Mouse (Mus musculus) ES-Bruce4 (cell line): Measurements from ENCODE around the gene Msi2. TPM values are rescaled to one million over a fixed set of nuclear protein-coding genes. Genes with fewer than 3 reads are reported as not detected.

ENCODE experiments used
- H3K27ac ChIP-seq: 2 replicates; pipeline ENCODE4 v1.5.1; 2012; ENCODE audit warnings: low read length, inconsistent platforms; ENCODE audit not compliant: insufficient read depth
- H3K27me3 ChIP-seq: 2 replicates; pipeline ENCODE4 v1.6.1; 2012; ENCODE audit warnings: mild to moderate bottlenecking, low read length, inconsistent platforms; ENCODE audit not compliant: control insufficient read depth, poor library complexity, insufficient read depth, severe bottlenecking
- H3K36me3 ChIP-seq: 2 replicates; pipeline ENCODE4 v1.6.1; 2012; ENCODE audit warnings: inconsistent platforms, mild to moderate bottlenecking, low read length, moderate library complexity; ENCODE audit not compliant: control insufficient read depth, poor library complexity, insufficient read depth, severe bottlenecking
- H3K4me1 ChIP-seq: one replicate; pipeline ENCODE4 v1.8.1; 2011; ENCODE audit warnings: low read length; ENCODE audit not compliant: control insufficient read depth, insufficient read depth
- H3K4me3 ChIP-seq: 2 replicates; pipeline ENCODE4 v1.5.1; 2011; ENCODE audit warnings: low read depth, mild to moderate bottlenecking, low read length
- H3K9ac ChIP-seq: 2 replicates; pipeline ENCODE4 v1.6.1; 2012; ENCODE audit warnings: low read depth, mild to moderate bottlenecking, inconsistent platforms; ENCODE audit not compliant: poor library complexity, severe bottlenecking
- H3K9me3 ChIP-seq: replicated peaks from 2 replicates; pipeline ENCODE4 v1.6.1; 2012; ENCODE audit warnings: mild to moderate bottlenecking, low read length, inconsistent platforms; ENCODE audit not compliant: control insufficient read depth, poor library complexity, insufficient read depth, severe bottlenecking
- CTCF ChIP-seq: IDR thresholded peaks from one replicate; pipeline ENCODE4 v1.8.1; 2011; ENCODE audit warnings: low read depth, low read length
- EP300 ChIP-seq: IDR thresholded peaks from 2 replicates; pipeline ENCODE4 v1.6.1; 2011; ENCODE audit warnings: low read depth, low read length; ENCODE audit not compliant: insufficient read depth
- POLR2A ChIP-seq: IDR thresholded peaks from one replicate; pipeline ENCODE4 v1.8.1; 2011; ENCODE audit warnings: low read length; ENCODE audit not compliant: insufficient read depth
- polyA plus RNA-seq: library from polyadenylated mRNA; stranded (reverse); fragments of >200 nt; gene quantifications from 2 replicates; pipeline ENCODE4 v1.2.4, GENCODE M21; 2011; ENCODE audit warnings: low read depth; ENCODE audit not compliant: missing spikeins, insufficient read depth, insufficient read length

The Msi2 gene
- polyA plus RNA-seq, 1 experiment: 110 TPM

GRCm38 (mm10) chr11:88364231-88364630, 354.1 kb downstream of the Msi2 start:
- Histone ChIP-seq H3K9me3 (no peaks in the 10 kb centered on the region), H3K4me3 (no peak overlapping the region), H3K27me3 (no peaks in the 10 kb centered on the region), H3K4me1 (peaks cover 6% of the 10 kb centered on the region), H3K36me3 (no peaks in the 10 kb centered on the region), H3K9ac (no peak overlapping the region), H3K27ac (no peak overlapping the region)
- TF ChIP-seq POLR2A: no peak
- TF ChIP-seq CTCF: no peak
- no peak for TF ChIP-seq EP300

- no peak overlapping the region for H3K27ac ChIP-seq
- no peak overlapping the region for H3K9ac ChIP-seq
- H3K36me3 ChIP-seq: no peaks in the 10 kb centered on the region
- no peak for TF ChIP-seq CTCF
- TF ChIP-seq POLR2A: no peak
- no peak for TF ChIP-seq EP300
- H3K4me3 ChIP-seq: no peak overlapping the region
- no peaks in the 10 kb centered on the region for H3K9me3 ChIP-seq
- no peaks in the 10 kb centered on the region for H3K27me3 ChIP-seq
- peaks cover 3% of the 10 kb centered on the region for H3K4me1 ChIP-seq
Observed at GRCm38 (mm10) chr11:88363481-88363880, 354.8 kb downstream of the Msi2 start.

- Histone ChIP-seq H3K27me3 (no peaks in the 10 kb centered on the region), H3K4me3 (no peak overlapping the region), H3K9me3 (no peaks in the 10 kb centered on the region), H3K4me1 (peaks cover 4% of the 10 kb centered on the region), H3K9ac (no peak overlapping the region), H3K36me3 (no peaks in the 10 kb centered on the region), H3K27ac (no peak overlapping the region)
- TF ChIP-seq CTCF: no peak
- no peak for TF ChIP-seq POLR2A
- no peak for TF ChIP-seq EP300
Observed at GRCm38 (mm10) chr11:88359736-88360135, 358.6 kb downstream of the Msi2 start.

GRCm38 (mm10) chr11:88357325-88357724, 361.0 kb downstream of the Msi2 start:
- no peaks in the 10 kb centered on the region for H3K36me3 ChIP-seq

GRCm38 (mm10) chr11:88356598-88357290, 361.6 kb downstream of the Msi2 start:
- no peak overlapping the region for H3K4me3 ChIP-seq
- no peaks in the 10 kb centered on the region for H3K27me3 ChIP-seq
- TF ChIP-seq POLR2A (no peak), CTCF (no peak), EP300 (no peak)
- peaks cover 4% of the 10 kb centered on the region for H3K4me1 ChIP-seq
- H3K9ac ChIP-seq: no peak overlapping the region
- H3K27ac ChIP-seq: no peak overlapping the region
- H3K9me3 ChIP-seq: no peaks in the 10 kb centered on the region
- no peaks in the 10 kb centered on the region for H3K36me3 ChIP-seq

More at GRCm38 (mm10) chr11:88357325-88357724, 361.0 kb downstream of the Msi2 start:
- Histone ChIP-seq H3K4me1 (peaks cover 4% of the 10 kb centered on the region), H3K4me3 (no peak overlapping the region), H3K9ac (no peak overlapping the region), H3K27me3 (no peaks in the 10 kb centered on the region), H3K27ac (no peak overlapping the region), H3K9me3 (no peaks in the 10 kb centered on the region)
- TF ChIP-seq CTCF (no peak), EP300 (no peak), POLR2A (no peak)

GRCm38 (mm10) chr11:88356016-88356415, 362.3 kb downstream of the Msi2 start:
- Histone ChIP-seq H3K4me1 (peaks cover 4% of the 10 kb centered on the region), H3K36me3 (no peaks in the 10 kb centered on the region), H3K4me3 (no peak overlapping the region), H3K9ac (no peak overlapping the region), H3K27ac (no peak overlapping the region), H3K27me3 (no peaks in the 10 kb centered on the region), H3K9me3 (no peaks in the 10 kb centered on the region)
- TF ChIP-seq EP300: no peak
- no peak for TF ChIP-seq POLR2A
- TF ChIP-seq CTCF: no peak
